Mouse (Mus musculus) bone marrow, adult 2 months (tissue): ENCODE data around the gene Tdgf1. TPM values are rescaled to one million over a fixed set of nuclear protein-coding genes. Genes with fewer than 3 reads are reported as not detected.
A peak's percentile ranks its signal among the peaks of the same experiment; 100 is the strongest.

Experiments
- H3K27ac ChIP-seq: fragments of 200-500 bp; 2 replicates; pipeline ENCODE4 v1.5.1; 2012; ENCODE audit warnings: low read depth, mild to moderate bottlenecking, control low read depth, inconsistent platforms, low read length; ENCODE audit not compliant: control insufficient read depth, poor library complexity, insufficient read depth
- H3K4me1 ChIP-seq: fragments of 200-500 bp; 2 replicates; pipeline ENCODE4 v1.6.1; 2011; ENCODE audit warnings: low read length; ENCODE audit not compliant: control insufficient read depth, insufficient read depth
- H3K4me3 ChIP-seq: fragments of 200-500 bp; replicated peaks from 2 replicates; pipeline ENCODE3; 2011; ENCODE audit warnings: mild to moderate bottlenecking, low read depth, low read length, control low read depth; ENCODE audit not compliant: control insufficient read depth
- CTCF ChIP-seq: fragments of 200-500 bp; IDR thresholded peaks from 2 replicates; pipeline ENCODE4 v1.5.1; 2011; ENCODE audit warnings: low read length, control low read depth; ENCODE audit not compliant: control insufficient read depth, insufficient read depth
- POLR2A ChIP-seq: fragments of 200-500 bp; IDR thresholded peaks from 2 replicates; pipeline ENCODE4 v1.6.1; 2011; ENCODE audit warnings: low read depth, mild to moderate bottlenecking, control low read depth, low read length, borderline replicate concordance; ENCODE audit not compliant: control insufficient read depth
- WGBS: fragments of 180-500 bp; shearing (Covaris S2); methylation state at CpG from one replicate; pipeline ENCODE4 v1.1.7; 2018; 5-methylcytosine and 5-hydroxymethylcytosine counted together
- polyA plus RNA-seq: library from polyadenylated mRNA; stranded (reverse); fragments of >200 nt; gene quantifications from 2 replicates; pipeline ENCODE4 v1.2.4, GENCODE M21; 2011; ENCODE audit warnings: low replicate concordance; ENCODE audit not compliant: missing spikeins, insufficient read depth, insufficient read length

Gene Tdgf1
- polyA plus RNA-seq, 1 experiment = 46.1 TPM

DNA sequence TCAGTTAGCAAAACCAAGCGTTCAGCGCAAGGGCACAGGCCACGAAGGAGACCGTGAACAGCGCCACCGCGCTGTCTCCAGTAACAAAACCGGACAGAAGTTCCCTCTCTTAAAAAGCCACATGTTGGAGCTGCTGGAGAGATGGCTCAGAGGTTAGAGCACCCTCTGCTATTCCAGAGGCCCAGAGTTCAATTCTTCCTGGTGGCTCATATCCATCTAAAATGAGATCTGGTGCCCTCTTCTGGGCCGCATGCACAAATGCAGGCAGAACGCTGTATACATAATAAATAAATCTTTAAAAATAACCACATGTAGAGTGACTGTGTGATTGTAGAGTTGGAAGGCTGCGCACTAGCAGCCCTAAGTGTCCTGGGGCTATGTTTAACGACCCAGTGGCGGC lies 1.7 kb downstream of the Tdgf1 start:
- no peak for TF ChIP-seq CTCF
- TF ChIP-seq POLR2A = no peak
- WGBS = 48% methylated on average over 13 of the region's 13 CpGs

DNA sequence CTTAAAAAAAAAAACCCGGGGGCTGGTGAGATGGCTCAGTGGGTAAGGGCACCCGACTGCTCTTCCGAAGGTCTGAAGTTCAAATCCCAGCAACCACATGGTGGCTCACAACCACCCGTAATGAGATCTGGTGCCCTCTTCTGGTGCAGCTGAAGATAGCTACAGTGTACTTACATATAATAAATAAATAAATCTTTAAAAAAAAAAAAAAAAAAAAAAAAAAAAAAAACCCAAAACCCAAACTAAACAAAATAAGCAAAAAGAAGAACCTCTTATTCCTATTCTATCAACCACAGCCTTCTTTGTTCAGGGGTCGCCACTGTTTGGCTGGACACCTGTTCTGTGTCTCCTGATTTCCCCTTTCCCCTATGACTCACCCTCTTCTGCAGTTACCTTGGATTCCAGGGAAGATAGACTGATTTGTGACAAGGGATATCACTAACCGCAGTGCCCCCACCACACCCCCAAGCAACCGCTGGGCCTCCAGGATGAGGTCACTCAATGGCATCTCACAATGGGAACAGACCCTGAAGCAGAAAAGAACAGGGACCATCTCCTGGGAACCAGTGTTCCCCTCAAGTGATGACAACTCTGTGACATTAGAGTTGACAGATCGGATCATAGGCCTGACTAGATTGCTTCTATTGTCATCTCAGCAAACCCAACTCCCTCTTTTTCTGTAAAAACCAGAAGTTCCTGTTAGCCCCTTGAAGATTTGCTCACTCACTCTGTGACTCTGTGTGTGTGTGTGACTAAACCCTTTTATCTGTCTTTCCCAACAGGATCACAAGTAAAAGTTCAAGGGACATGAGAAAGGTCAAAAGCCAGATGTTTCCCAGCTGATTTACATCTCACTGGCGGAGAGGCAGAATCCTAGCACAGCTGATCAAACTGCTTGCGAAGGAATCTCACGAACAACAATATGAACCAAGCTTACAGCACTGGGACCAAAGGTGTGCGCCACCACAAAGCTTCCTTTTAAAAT lies 8.2 kb downstream of the Tdgf1 start:
- no peak overlapping the region for H3K27ac ChIP-seq
- WGBS = 73% methylated on average over 12 of the region's 12 CpGs
- TF ChIP-seq CTCF (no peak), POLR2A (no peak)

More for the DNA sequence above, 1.7 kb downstream of the Tdgf1 start:
- no peak overlapping the region for H3K27ac ChIP-seq
- H3K4me1 ChIP-seq = no peaks in the 10 kb centered on the region
- H3K4me3 ChIP-seq = no peak overlapping the region

DNA sequence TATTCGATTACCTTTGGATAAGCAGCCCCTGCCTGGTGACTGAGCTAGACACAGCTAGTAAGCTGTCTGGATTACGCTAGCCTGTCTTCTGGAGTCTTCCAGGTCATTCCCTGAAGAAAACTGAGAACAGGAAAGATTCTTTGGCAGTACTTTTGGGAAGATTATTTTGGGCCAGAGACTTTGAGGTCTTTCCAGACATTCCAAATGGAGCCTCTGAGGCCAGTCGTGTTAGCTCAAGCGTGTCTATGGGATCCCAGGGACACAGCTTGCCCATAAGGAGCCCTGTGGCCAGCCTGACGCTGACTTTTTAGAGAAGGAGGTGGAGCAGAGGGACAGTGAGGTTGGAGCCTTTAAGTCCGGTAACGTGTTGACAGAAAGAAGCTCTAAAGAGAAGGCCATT lies 10.0 kb downstream of the Tdgf1 start:
- H3K4me1 ChIP-seq = no peaks in the 10 kb centered on the region
- 82% methylated on average over 7 of the region's 7 CpGs for WGBS
- H3K27ac ChIP-seq = no peak overlapping the region
- no peak for TF ChIP-seq POLR2A
- no peak for TF ChIP-seq CTCF
- no peak overlapping the region for H3K4me3 ChIP-seq

More for the DNA sequence above, 8.2 kb downstream of the Tdgf1 start:
- H3K4me3 ChIP-seq = no peak overlapping the region
- H3K4me1 ChIP-seq = no peaks in the 10 kb centered on the region

DNA sequence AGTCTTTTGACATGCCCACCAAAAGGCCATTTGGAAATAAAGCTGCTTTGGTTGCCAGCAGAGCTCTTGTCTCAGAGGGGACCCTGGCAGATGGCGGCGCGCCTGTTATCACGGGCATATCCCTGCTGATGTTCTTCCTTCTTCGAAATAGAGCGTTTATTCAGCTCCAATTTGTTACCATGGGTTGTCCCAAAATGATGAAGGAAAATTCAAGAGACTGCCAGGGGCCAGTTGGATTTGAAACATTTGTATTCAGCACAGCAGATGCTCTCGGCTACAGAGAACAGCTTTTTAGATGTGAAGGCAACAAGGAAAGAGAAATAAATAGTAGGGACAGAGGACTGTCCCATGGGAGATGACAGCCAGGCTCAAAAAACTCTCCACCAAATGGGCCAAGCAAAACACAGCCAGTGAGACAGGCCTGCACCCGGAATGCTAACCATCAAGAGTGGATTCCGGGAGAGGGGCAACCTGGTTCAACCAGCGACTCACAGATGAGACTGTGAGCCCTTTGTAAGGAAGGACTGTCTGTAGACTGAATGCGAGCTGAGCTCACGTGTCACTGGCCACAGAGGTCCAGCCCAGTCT lies 12.0 kb downstream of the Tdgf1 start:
- TF ChIP-seq CTCF (no peak), POLR2A (no peak)
- no peak overlapping the region for H3K27ac ChIP-seq
- WGBS = 85% methylated on average over 12 of the region's 12 CpGs
- H3K4me3 ChIP-seq = no peak overlapping the region
- H3K4me1 ChIP-seq = no peaks in the 10 kb centered on the region

DNA sequence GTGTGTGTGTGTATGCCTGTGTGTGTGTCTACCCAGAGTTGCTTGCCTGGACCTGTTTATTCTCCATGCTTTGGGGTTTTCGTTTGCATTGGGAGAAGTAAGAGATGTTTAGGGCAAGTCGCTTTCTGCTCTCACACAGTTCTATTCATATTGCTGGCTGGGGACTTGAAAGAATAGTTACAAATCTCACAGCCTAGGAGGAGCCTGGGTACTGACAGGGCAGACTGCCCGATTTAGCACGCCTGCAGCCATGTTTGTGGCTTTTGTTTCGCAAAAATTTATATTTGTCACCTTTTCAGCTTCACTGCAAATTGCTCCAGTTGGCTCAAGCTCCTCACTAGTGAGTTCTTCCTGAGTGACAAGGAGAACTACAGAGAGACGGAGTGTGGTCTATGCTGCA lies 14.4 kb downstream of the Tdgf1 start:
- H3K4me3 ChIP-seq = no peak overlapping the region
- H3K27ac ChIP-seq = no peak overlapping the region
- 45% methylated on average over 6 of the region's 6 CpGs for WGBS
- no peaks in the 10 kb centered on the region for H3K4me1 ChIP-seq
- TF ChIP-seq CTCF (no peak), POLR2A (no peak)

DNA sequence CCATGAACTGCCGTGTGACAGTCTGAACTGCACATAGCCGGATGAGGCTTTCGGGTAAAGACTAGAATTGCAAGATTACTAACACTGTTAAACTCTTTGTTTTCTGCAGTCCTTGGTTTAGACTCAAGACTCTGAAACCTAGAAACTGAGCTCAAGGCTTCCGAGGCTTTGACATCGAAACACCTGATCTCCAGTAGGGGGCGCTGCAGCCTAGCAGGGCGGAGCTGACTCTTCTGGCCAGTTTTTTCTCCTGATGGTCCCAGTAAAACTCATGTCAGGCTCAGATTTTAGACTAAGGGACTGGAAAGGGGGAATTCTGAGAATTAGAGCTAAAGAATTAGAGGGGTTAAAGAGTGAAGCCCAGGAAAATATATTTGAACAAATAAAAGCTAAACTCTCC lies 23.2 kb downstream of the Tdgf1 start:
- Histone ChIP-seq H3K4me1 (no peaks in the 10 kb centered on the region), H3K27ac (no peak overlapping the region), H3K4me3 (no peak overlapping the region)
- 16% methylated on average over 7 of the region's 7 CpGs for WGBS
- TF ChIP-seq POLR2A = no peak
- peak; percentile 84 for TF ChIP-seq CTCF

DNA sequence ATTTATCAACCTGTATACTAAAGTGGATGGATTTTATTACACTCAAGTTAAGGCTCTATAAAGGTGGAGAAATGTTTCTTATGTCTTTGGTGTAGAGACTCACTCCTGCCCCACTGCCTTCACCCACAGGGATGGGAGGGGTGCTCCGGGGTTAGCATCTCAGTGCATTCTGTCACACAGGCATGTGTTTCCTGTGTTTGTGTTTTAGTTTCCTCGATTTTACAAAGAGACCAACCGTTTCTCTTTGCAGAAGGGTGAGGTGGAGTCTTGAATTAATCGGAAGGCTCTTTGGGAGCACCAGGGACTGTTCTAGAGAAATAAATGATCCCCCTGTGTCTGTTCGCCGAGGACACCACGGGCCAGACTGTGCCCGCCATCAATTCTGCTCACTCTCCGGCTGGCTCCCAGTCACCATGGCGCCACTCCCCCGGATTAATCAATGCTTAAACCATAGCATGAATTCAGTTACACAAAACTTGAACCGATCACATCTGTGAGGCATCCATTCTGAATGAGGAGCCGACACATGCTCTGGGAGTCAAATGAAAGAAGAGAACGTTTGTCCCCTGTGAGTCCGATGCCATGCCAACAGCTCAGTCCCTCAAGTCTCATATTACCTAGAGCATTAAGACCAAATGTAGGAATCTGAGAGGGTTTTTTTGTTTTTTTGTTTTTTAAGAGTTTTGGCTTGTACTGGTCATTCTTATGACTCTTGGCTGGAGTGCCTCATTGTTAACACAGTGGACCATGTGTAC lies 25.1 kb downstream of the Tdgf1 start:
- 50% methylated on average over 15 of the region's 15 CpGs for WGBS

DNA sequence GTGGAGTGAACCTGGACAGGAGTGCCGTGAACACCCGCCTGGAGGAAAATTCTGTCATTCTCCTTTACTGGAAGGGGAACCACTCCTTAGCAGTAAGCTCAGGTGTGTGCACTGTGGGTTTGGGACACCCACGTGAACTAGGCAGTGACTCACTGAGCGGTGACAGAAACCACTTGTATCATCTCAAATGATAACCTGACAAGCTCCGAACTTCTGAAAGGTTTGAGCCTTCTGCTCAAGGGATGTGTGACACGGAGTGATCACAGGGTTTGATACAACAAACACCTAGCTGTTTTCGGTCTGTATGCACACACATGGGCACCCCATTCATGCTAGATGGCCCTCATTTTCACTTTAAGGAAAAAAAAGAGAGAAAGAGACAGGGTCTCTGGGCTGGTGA lies 29.2 kb downstream of the Tdgf1 start, which contains the start of gene Fam240a:
Gene Fam240a (minus strand): TSS at position 76 of the 400 bp plus-strand sequence.
- Histone ChIP-seq H3K27ac (no peak within 1 kb of the TSS), H3K4me3 (no peak within 1 kb of the TSS), H3K4me1 (no peaks in the 10 kb centered on the region; the same call in 1 of the 2 replicates)
- no peak for TF ChIP-seq POLR2A
- WGBS = 77% methylated on average over 7 of the region's 7 CpGs

More for the DNA sequence above, 25.1 kb downstream of the Tdgf1 start:
- Histone ChIP-seq H3K4me1 (no peaks in the 10 kb centered on the region; the same call in 1 of the 2 replicates), H3K4me3 (no peak overlapping the region), H3K27ac (no peak overlapping the region)
- TF ChIP-seq CTCF = no peak
- TF ChIP-seq POLR2A = no peak
